Mouse (Mus musculus): ENCODE data around the gene Kcnk18. TPM values are rescaled to one million over a fixed set of nuclear protein-coding genes. Genes with fewer than 3 reads are reported as not detected.
A peak's percentile ranks its signal among the peaks of the same experiment; 100 is the strongest.

The Kcnk18 gene
- polyA plus RNA-seq, 1 experiment, result not detected

DNA sequence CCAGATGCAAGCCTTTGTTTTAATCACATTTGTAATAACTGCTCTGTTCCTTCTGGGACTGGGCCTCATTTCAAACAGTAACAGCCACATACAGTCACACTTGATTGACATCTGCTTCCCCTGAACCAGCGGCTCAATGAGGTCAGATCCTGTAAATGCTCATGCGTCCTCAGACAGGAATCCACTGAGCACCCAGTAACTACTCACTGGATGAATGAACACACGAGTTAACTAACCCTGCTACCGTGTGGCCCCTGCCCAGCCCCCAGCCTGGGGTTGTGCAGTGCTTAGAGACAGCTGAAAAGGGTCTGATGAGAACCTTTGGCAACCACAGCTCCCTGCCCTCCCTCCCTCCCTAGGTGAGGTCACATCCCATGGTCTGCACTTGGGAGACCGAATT lies 13.8 kb downstream of the Kcnk18 start:
- no peak for DNase-seq (ENCODE audit: low read depth)
- no peak for TF ChIP-seq POLR2A (IDR thresholded peaks at IDR 0.05; ENCODE audit: borderline replicate concordance, extremely low read depth, insufficient read depth, insufficient read length, poor library complexity, severe bottlenecking)
- no peak for TF ChIP-seq CTCF (IDR thresholded peaks at IDR 0.05; ENCODE audit: borderline replicate concordance, extremely low read depth, insufficient read depth, insufficient read length)

DNA sequence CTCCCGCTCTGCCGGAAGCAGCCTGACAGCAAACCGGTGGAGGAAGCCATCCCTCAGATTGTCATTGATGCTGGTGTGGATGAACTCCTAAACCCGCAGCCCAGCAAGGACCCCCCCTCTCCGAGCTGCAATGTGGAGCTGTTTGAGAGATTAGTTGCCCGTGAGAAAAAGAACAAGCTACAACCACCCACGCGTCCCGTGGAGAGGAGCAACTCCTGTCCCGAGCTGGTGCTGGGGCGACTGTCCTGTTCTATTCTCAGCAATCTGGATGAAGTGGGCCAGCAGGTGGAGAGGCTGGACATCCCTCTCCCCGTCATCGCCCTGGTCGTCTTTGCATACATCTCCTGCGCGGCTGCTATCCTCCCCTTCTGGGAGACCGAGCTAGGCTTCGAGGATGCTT lies 16.0 kb downstream of the Kcnk18 start:
- TF ChIP-seq POLR2A (IDR thresholded peaks at IDR 0.05; ENCODE audit: borderline replicate concordance, extremely low read depth, insufficient read depth, insufficient read length, poor library complexity, severe bottlenecking) (no peak), CTCF (IDR thresholded peaks at IDR 0.05; ENCODE audit: borderline replicate concordance, extremely low read depth, insufficient read depth, insufficient read length) (no peak)
- no peak for DNase-seq (ENCODE audit: low read depth)

DNA sequence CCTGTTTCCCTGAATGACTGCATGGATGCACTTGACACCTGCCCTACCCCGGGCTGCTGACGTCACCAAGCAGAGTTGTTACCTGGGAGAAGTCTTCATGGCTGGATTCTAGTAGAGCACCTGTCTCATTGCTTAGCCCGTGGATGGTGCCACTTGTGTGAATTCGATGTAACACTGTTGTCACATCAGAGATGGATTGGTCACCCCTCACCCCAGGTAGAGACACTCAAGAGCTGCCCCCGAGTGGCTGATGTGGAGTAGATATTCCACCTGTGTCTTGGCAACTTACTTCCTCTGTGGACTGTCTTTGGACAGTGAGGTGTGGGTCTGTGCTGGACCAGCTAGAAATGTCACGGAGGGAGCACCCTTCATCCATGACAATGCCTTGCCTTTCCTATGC lies 17.0 kb downstream of the Kcnk18 start:
- DNase-seq (ENCODE audit: low read depth), result no peak
- TF ChIP-seq POLR2A (IDR thresholded peaks at IDR 0.05; ENCODE audit: borderline replicate concordance, extremely low read depth, insufficient read depth, insufficient read length, poor library complexity, severe bottlenecking), result no peak
- no peak for TF ChIP-seq CTCF (IDR thresholded peaks at IDR 0.05; ENCODE audit: borderline replicate concordance, extremely low read depth, insufficient read depth, insufficient read length)

- TF ChIP-seq POLR2A (IDR thresholded peaks at IDR 0.05; ENCODE audit: borderline replicate concordance, extremely low read depth, insufficient read depth, insufficient read length, poor library complexity, severe bottlenecking) (no peak), CTCF (IDR thresholded peaks at IDR 0.05; ENCODE audit: borderline replicate concordance, extremely low read depth, insufficient read depth, insufficient read length) (no peak)
These were observed 19.6 kb downstream of the Kcnk18 start for GRCm38 (mm10) chr19:59238630-59239029.

GRCm38 (mm10) chr19:59239124-59239817 lies 20.3 kb downstream of the Kcnk18 start:
- DNase-seq (ENCODE audit: low read depth), result peak; percentile 85
- TF ChIP-seq CTCF (IDR thresholded peaks at IDR 0.05; ENCODE audit: borderline replicate concordance, extremely low read depth, insufficient read depth, insufficient read length) (peak; percentile 100), POLR2A (IDR thresholded peaks at IDR 0.05; ENCODE audit: borderline replicate concordance, extremely low read depth, insufficient read depth, insufficient read length, poor library complexity, severe bottlenecking) (no peak)

More at GRCm38 (mm10) chr19:59238630-59239029, 19.6 kb downstream of the Kcnk18 start:
- no peak for DNase-seq (ENCODE audit: low read depth)

DNA sequence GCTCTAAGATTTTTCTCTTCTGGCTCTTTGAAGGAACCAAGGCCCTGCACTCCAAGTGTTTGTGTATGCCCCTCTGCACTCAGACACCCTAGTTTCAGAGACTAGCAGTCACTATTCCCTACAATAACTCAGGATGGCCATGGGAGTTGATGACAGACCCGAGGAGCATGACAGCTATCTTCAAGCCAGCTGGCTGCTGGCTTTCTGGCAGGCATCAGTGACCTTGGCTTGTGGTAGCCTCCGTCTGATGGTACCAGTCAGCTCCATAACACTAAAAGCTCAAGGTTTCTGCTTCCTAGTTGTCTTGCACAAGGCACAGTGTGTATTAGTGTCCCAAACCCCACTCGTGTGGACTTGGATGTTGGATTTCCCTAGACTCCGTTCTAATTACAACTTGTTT lies 23.0 kb downstream of the Kcnk18 start:
- no peak for DNase-seq (ENCODE audit: low read depth)
- TF ChIP-seq CTCF (IDR thresholded peaks at IDR 0.05; ENCODE audit: borderline replicate concordance, extremely low read depth, insufficient read depth, insufficient read length) (no peak), POLR2A (IDR thresholded peaks at IDR 0.05; ENCODE audit: borderline replicate concordance, extremely low read depth, insufficient read depth, insufficient read length, poor library complexity, severe bottlenecking) (no peak)

DNA sequence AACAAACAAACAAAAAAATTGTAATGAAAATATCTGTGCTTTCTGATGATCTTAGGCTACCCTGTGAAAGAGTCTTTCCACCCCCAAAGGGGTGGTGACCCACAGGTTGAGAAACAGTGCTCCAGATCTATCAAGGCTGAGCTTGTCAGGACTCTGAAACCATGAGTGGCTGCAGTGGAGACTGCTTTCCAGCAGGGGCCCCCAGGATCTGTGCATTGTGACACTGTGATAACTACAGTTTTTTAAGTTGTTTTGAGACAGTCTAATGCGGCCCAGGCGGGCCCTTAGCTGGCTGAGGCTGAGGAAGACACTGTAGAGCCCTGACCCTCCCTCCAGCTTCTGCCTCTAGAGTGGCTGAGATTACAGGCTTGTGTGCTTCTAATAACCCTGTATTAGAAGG lies 24.0 kb downstream of the Kcnk18 start:
- TF ChIP-seq POLR2A (IDR thresholded peaks at IDR 0.05; ENCODE audit: borderline replicate concordance, extremely low read depth, insufficient read depth, insufficient read length, poor library complexity, severe bottlenecking) (no peak), CTCF (IDR thresholded peaks at IDR 0.05; ENCODE audit: borderline replicate concordance, extremely low read depth, insufficient read depth, insufficient read length) (no peak)
- DNase-seq (ENCODE audit: low read depth), result no peak

- TF ChIP-seq CTCF (IDR thresholded peaks at IDR 0.05; ENCODE audit: borderline replicate concordance, extremely low read depth, insufficient read depth, insufficient read length), result no peak
- TF ChIP-seq POLR2A (IDR thresholded peaks at IDR 0.05; ENCODE audit: borderline replicate concordance, extremely low read depth, insufficient read depth, insufficient read length, poor library complexity, severe bottlenecking), result no peak
These were observed 29.1 kb downstream of the Kcnk18 start for GRCm38 (mm10) chr19:59248144-59248543.

GRCm38 (mm10) chr19:59248553-59249286 lies 29.7 kb downstream of the Kcnk18 start:
- peak; percentile 22 for DNase-seq (ENCODE audit: low read depth)
- TF ChIP-seq POLR2A (IDR thresholded peaks at IDR 0.05; ENCODE audit: borderline replicate concordance, extremely low read depth, insufficient read depth, insufficient read length, poor library complexity, severe bottlenecking) (no peak), CTCF (IDR thresholded peaks at IDR 0.05; ENCODE audit: borderline replicate concordance, extremely low read depth, insufficient read depth, insufficient read length) (peak; percentile 33; the same call in 1 of the 2 replicates)

More at GRCm38 (mm10) chr19:59248144-59248543, 29.1 kb downstream of the Kcnk18 start:
- DNase-seq (ENCODE audit: low read depth), result no peak

DNA sequence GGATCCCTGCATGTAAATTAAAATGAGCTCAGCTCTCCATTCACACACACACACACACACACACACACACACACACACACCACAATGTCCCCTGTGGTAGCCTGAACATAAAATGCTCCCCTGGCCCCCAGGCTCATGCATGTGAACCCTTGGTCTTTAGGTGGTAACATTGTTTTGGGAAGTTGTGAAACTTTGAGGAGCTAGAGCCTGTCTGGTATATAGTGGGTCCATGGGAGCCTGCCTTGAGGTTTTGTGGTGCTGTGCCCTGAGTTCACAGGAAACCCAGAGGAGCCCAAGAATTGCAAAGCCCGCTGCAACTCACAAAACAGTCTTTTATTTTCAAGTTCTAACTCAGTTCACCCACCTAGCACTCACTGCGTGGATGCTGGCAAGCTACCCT lies 33.6 kb downstream of the Kcnk18 start:
- TF ChIP-seq CTCF (IDR thresholded peaks at IDR 0.05; ENCODE audit: borderline replicate concordance, extremely low read depth, insufficient read depth, insufficient read length), result no peak
- TF ChIP-seq POLR2A (IDR thresholded peaks at IDR 0.05; ENCODE audit: borderline replicate concordance, extremely low read depth, insufficient read depth, insufficient read length, poor library complexity, severe bottlenecking), result no peak
- no peak for DNase-seq (ENCODE audit: low read depth)

DNA sequence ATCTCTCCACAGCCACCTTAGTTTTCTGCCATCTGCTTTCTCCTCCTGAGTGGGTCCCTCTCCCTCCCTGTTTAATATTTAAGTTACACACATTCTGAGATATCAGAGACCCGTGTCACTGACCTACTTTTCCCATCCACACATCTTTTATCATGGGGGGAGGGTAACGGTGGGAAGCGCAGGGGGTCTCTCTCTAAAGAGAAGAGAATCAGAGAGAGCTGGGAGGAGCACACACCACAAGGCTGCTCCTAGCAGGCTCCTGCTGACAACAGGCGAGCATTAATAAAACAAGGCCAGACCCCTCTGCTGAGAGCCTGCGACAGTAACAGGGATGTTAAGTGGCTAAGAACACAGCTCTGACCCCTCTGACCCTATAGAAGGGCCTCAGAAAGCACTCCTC lies 40.6 kb downstream of the Kcnk18 start:
- no peak for TF ChIP-seq POLR2A (IDR thresholded peaks at IDR 0.05; ENCODE audit: borderline replicate concordance, extremely low read depth, insufficient read depth, insufficient read length, poor library complexity, severe bottlenecking)
- no peak for TF ChIP-seq CTCF (IDR thresholded peaks at IDR 0.05; ENCODE audit: borderline replicate concordance, extremely low read depth, insufficient read depth, insufficient read length)
- peak; percentile 63 for DNase-seq (ENCODE audit: low read depth)
